Mouse (Mus musculus) embryo, embryonic 11.5 days (tissue): Measurements from ENCODE around the gene Cdh26.

Experiments used
- DNase-seq: peaks from one replicate; pipeline ENCODE4 v3.0.0-alpha.2; 2012; ENCODE audit warnings: low read depth, low spot score

The Cdh26 gene

GRCm38 (mm10) chr2:178437311-178437710 lies 7.0 kb downstream of the Cdh26 start:
- DNase-seq = no peak

- DNase-seq = no peak
Measured at GRCm38 (mm10) chr2:178449386-178449785, 19.1 kb downstream of the Cdh26 start.

- DNase-seq = no peak
Measured at GRCm38 (mm10) chr2:178450236-178450635, 19.9 kb downstream of the Cdh26 start.

- DNase-seq = no peak
Measured at GRCm38 (mm10) chr2:178450961-178451360, 20.6 kb downstream of the Cdh26 start.

GRCm38 (mm10) chr2:178454664-178455516 lies 24.6 kb downstream of the Cdh26 start:
- peak; percentile 49 for DNase-seq

GRCm38 (mm10) chr2:178457414-178457813 lies 27.1 kb downstream of the Cdh26 start:
- no peak for DNase-seq

- DNase-seq = no peak
Measured at GRCm38 (mm10) chr2:178460353-178460752, 30.0 kb downstream of the Cdh26 start.

- DNase-seq = no peak
Measured at GRCm38 (mm10) chr2:178471546-178472480, 41.5 kb downstream of the Cdh26 start.

GRCm38 (mm10) chr2:178473916-178474315 lies 43.6 kb downstream of the Cdh26 start:
- DNase-seq = no peak

GRCm38 (mm10) chr2:178477228-178477627 lies 46.9 kb downstream of the Cdh26 start:
- no peak for DNase-seq

- no peak for DNase-seq
Measured at GRCm38 (mm10) chr2:178479011-178479410, 48.7 kb downstream of the Cdh26 start.

- DNase-seq = no peak
Measured at GRCm38 (mm10) chr2:178480932-178481331, 50.6 kb downstream of the Cdh26 start.

- no peak for DNase-seq
Measured at GRCm38 (mm10) chr2:178483462-178483861, 53.1 kb downstream of the Cdh26 start.

GRCm38 (mm10) chr2:178488276-178488675 lies 57.9 kb downstream of the Cdh26 start:
- DNase-seq = no peak

GRCm38 (mm10) chr2:178490245-178490920 lies 60.1 kb downstream of the Cdh26 start:
- no peak for DNase-seq

- DNase-seq = no peak
Measured at GRCm38 (mm10) chr2:178494066-178494465, 63.7 kb downstream of the Cdh26 start.

- no peak for DNase-seq
Measured at GRCm38 (mm10) chr2:178495816-178496215, 65.5 kb downstream of the Cdh26 start.

GRCm38 (mm10) chr2:178497900-178498299 lies 67.6 kb downstream of the Cdh26 start:
- DNase-seq = no peak

GRCm38 (mm10) chr2:178498409-178498808 lies 68.1 kb downstream of the Cdh26 start:
- DNase-seq = no peak

- no peak for DNase-seq
Measured at GRCm38 (mm10) chr2:178502469-178502868, 72.1 kb downstream of the Cdh26 start.

GRCm38 (mm10) chr2:178506056-178506455 lies 75.7 kb downstream of the Cdh26 start:
- no peak for DNase-seq
